Mouse (Mus musculus): ENCODE measurements around the gene Islr2. TPM values are rescaled to one million over a fixed set of nuclear protein-coding genes. Genes with fewer than 3 reads are reported as not detected.

The Islr2 gene
- polyA plus RNA-seq, 1 experiment from 2014 or later: 0.43 TPM

- H3K4me3 ChIP-seq (ENCODE audit: low read depth, low read length): peak overlapping the region; percentile 72
- 11% methylated on average over 25 of the region's 25 CpGs for WGBS
- ATAC-seq (replicated peaks; ENCODE audit: low FRiP score): peak; percentile 83
Measured at GRCm38 (mm10) chr9:58247064-58247759, 43.1 kb upstream of the Islr2 start.

GRCm38 (mm10) chr9:58246083-58246591 lies 42.0 kb upstream of the Islr2 start:
- Histone ChIP-seq H3K9me3 (ENCODE audit: control insufficient read depth, low read length) (no peaks in the 10 kb centered on the region), H3K4me2 (peak overlapping the region; percentile 89), H3K9ac (ENCODE audit: low read depth, low read length) (no peak overlapping the region), H3K4me1 (replicated peaks; ENCODE audit: control insufficient read depth, insufficient read depth, low read length) (peaks cover 56% of the 10 kb centered on the region), H3K27ac (ENCODE audit: low read depth, low read length) (no peak overlapping the region), H3K27me3 (replicated peaks; ENCODE audit: control insufficient read depth, insufficient read depth, low read length) (no peaks in the 10 kb centered on the region), H3K36me3 (ENCODE audit: control insufficient read depth, insufficient read depth, low read length) (peaks cover 4% of the 10 kb centered on the region; the same call in 1 of the 2 replicates), H3K4me3 (ENCODE audit: low read depth, low read length) (peak overlapping the region; percentile 72)
- WGBS: 28% methylated on average over 4 of the region's 4 CpGs
- ATAC-seq (replicated peaks; ENCODE audit: low FRiP score) (peak; percentile 56), DNase-seq (ENCODE audit: low spot score) (no peak)

More at GRCm38 (mm10) chr9:58247064-58247759, 43.1 kb upstream of the Islr2 start:
- Histone ChIP-seq H3K9ac (ENCODE audit: low read depth, low read length) (peak overlapping the region; percentile 66), H3K27me3 (replicated peaks; ENCODE audit: control insufficient read depth, insufficient read depth, low read length) (no peaks in the 10 kb centered on the region), H3K27ac (ENCODE audit: low read depth, low read length) (peak overlapping the region; percentile 79), H3K36me3 (ENCODE audit: control insufficient read depth, insufficient read depth, low read length) (peaks cover 4% of the 10 kb centered on the region; the same call in 1 of the 2 replicates), H3K4me1 (replicated peaks; ENCODE audit: control insufficient read depth, insufficient read depth, low read length) (peaks cover 46% of the 10 kb centered on the region), H3K4me2 (peak overlapping the region; percentile 89), H3K9me3 (ENCODE audit: control insufficient read depth, low read length) (no peaks in the 10 kb centered on the region)
- DNase-seq (ENCODE audit: low spot score): peak; percentile 78

GRCm38 (mm10) chr9:58243696-58244095 lies 39.6 kb upstream of the Islr2 start:
- no peak overlapping the region for H3K4me3 ChIP-seq (ENCODE audit: low read depth, low read length)
- no peaks in the 10 kb centered on the region for H3K27me3 ChIP-seq (replicated peaks; ENCODE audit: control insufficient read depth, insufficient read depth, low read length)
- H3K27ac ChIP-seq (ENCODE audit: low read depth, low read length): no peak overlapping the region
- H3K4me1 ChIP-seq (replicated peaks; ENCODE audit: control insufficient read depth, insufficient read depth, low read length): peaks cover 46% of the 10 kb centered on the region
- peaks cover 4% of the 10 kb centered on the region; the same call in 1 of the 2 replicates for H3K36me3 ChIP-seq (ENCODE audit: control insufficient read depth, insufficient read depth, low read length)
- H3K9me3 ChIP-seq (ENCODE audit: control insufficient read depth, low read length): no peaks in the 10 kb centered on the region
- ATAC-seq (replicated peaks; ENCODE audit: low FRiP score) (no peak), DNase-seq (ENCODE audit: low spot score) (no peak)
- H3K9ac ChIP-seq (ENCODE audit: low read depth, low read length): no peak overlapping the region
- WGBS: 81% methylated on average over 6 of the region's 6 CpGs
- no peak overlapping the region for H3K4me2 ChIP-seq

GRCm38 (mm10) chr9:58242696-58243095 lies 38.6 kb upstream of the Islr2 start:
- H3K4me2 ChIP-seq: no peak overlapping the region
- 74% methylated on average over 5 of the region's 5 CpGs for WGBS
- no peak overlapping the region for H3K9ac ChIP-seq (ENCODE audit: low read depth, low read length)
- no peak overlapping the region for H3K4me3 ChIP-seq (ENCODE audit: low read depth, low read length)
- peaks cover 4% of the 10 kb centered on the region; the same call in 1 of the 2 replicates for H3K36me3 ChIP-seq (ENCODE audit: control insufficient read depth, insufficient read depth, low read length)
- H3K27me3 ChIP-seq (replicated peaks; ENCODE audit: control insufficient read depth, insufficient read depth, low read length): no peaks in the 10 kb centered on the region
- DNase-seq (ENCODE audit: low spot score) (no peak), ATAC-seq (replicated peaks; ENCODE audit: low FRiP score) (no peak)
- peaks cover 42% of the 10 kb centered on the region for H3K4me1 ChIP-seq (replicated peaks; ENCODE audit: control insufficient read depth, insufficient read depth, low read length)
- H3K9me3 ChIP-seq (ENCODE audit: control insufficient read depth, low read length): no peaks in the 10 kb centered on the region
- no peak overlapping the region for H3K27ac ChIP-seq (ENCODE audit: low read depth, low read length)

- peaks cover 4% of the 10 kb centered on the region; the same call in 1 of the 2 replicates for H3K36me3 ChIP-seq (ENCODE audit: control insufficient read depth, insufficient read depth, low read length)
- no peak for DNase-seq (ENCODE audit: low spot score)
- peaks cover 36% of the 10 kb centered on the region for H3K4me1 ChIP-seq (replicated peaks; ENCODE audit: control insufficient read depth, insufficient read depth, low read length)
- H3K4me3 ChIP-seq (ENCODE audit: low read depth, low read length): no peak overlapping the region
- no peaks in the 10 kb centered on the region for H3K27me3 ChIP-seq (replicated peaks; ENCODE audit: control insufficient read depth, insufficient read depth, low read length)
- no peak overlapping the region for H3K9ac ChIP-seq (ENCODE audit: low read depth, low read length)
- no peak overlapping the region; the same call in 1 of the 2 replicates for H3K27ac ChIP-seq (ENCODE audit: low read depth, low read length)
- WGBS: 65% methylated on average over 9 of the region's 9 CpGs
- H3K4me2 ChIP-seq: no peak overlapping the region
- no peak for ATAC-seq (replicated peaks; ENCODE audit: low FRiP score)
- H3K9me3 ChIP-seq (ENCODE audit: control insufficient read depth, low read length): no peaks in the 10 kb centered on the region
Measured at GRCm38 (mm10) chr9:58241780-58242485, 37.8 kb upstream of the Islr2 start.

- 93% methylated on average over 28 of the region's 28 CpGs for WGBS
Measured at GRCm38 (mm10) chr9:58234502-58235015, 30.4 kb upstream of the Islr2 start.

GRCm38 (mm10) chr9:58232374-58232773 lies 28.3 kb upstream of the Islr2 start:
- Histone ChIP-seq H3K4me3 (ENCODE audit: low read depth, low read length) (no peak overlapping the region), H3K9ac (ENCODE audit: low read depth, low read length) (no peak overlapping the region), H3K27me3 (replicated peaks; ENCODE audit: control insufficient read depth, insufficient read depth, low read length) (no peaks in the 10 kb centered on the region), H3K36me3 (ENCODE audit: control insufficient read depth, insufficient read depth, low read length) (peaks cover 49% of the 10 kb centered on the region), H3K4me2 (no peak overlapping the region), H3K9me3 (ENCODE audit: control insufficient read depth, low read length) (no peaks in the 10 kb centered on the region), H3K4me1 (replicated peaks; ENCODE audit: control insufficient read depth, insufficient read depth, low read length) (no peaks in the 10 kb centered on the region; the same call in 1 of the 2 replicates), H3K27ac (ENCODE audit: low read depth, low read length) (0 out of 2 replicates have a peak overlapping the region, but pooled peaks have one; percentile 50)
- ATAC-seq (replicated peaks; ENCODE audit: low FRiP score): no peak; the same call in 1 of the 2 replicates
- 45% methylated on average over 5 of the region's 5 CpGs for WGBS
- DNase-seq (ENCODE audit: low spot score): no peak

More at GRCm38 (mm10) chr9:58234502-58235015, 30.4 kb upstream of the Islr2 start:
- Histone ChIP-seq H3K9me3 (ENCODE audit: control insufficient read depth, low read length) (no peaks in the 10 kb centered on the region), H3K27ac (ENCODE audit: low read depth, low read length) (no peak overlapping the region), H3K9ac (ENCODE audit: low read depth, low read length) (no peak overlapping the region), H3K36me3 (ENCODE audit: control insufficient read depth, insufficient read depth, low read length) (peaks cover 28% of the 10 kb centered on the region), H3K27me3 (replicated peaks; ENCODE audit: control insufficient read depth, insufficient read depth, low read length) (no peaks in the 10 kb centered on the region), H3K4me3 (ENCODE audit: low read depth, low read length) (no peak overlapping the region), H3K4me2 (no peak overlapping the region), H3K4me1 (replicated peaks; ENCODE audit: control insufficient read depth, insufficient read depth, low read length) (no peaks in the 10 kb centered on the region; the same call in 1 of the 2 replicates)
- ATAC-seq (replicated peaks; ENCODE audit: low FRiP score) (no peak), DNase-seq (ENCODE audit: low spot score) (no peak)

- Histone ChIP-seq H3K9me3 (ENCODE audit: control insufficient read depth, low read length) (no peaks in the 10 kb centered on the region), H3K9ac (ENCODE audit: low read depth, low read length) (no peak overlapping the region), H3K4me1 (replicated peaks; ENCODE audit: control insufficient read depth, insufficient read depth, low read length) (no peaks in the 10 kb centered on the region; the same call in 1 of the 2 replicates), H3K36me3 (ENCODE audit: control insufficient read depth, insufficient read depth, low read length) (peaks cover 49% of the 10 kb centered on the region), H3K4me3 (ENCODE audit: low read depth, low read length) (no peak overlapping the region), H3K27ac (ENCODE audit: low read depth, low read length) (no peak overlapping the region), H3K4me2 (no peak overlapping the region), H3K27me3 (replicated peaks; ENCODE audit: control insufficient read depth, insufficient read depth, low read length) (no peaks in the 10 kb centered on the region)
- 68% methylated on average over 6 of the region's 6 CpGs for WGBS
- no peak for DNase-seq (ENCODE audit: low spot score)
- no peak for ATAC-seq (replicated peaks; ENCODE audit: low FRiP score)
Measured at GRCm38 (mm10) chr9:58231746-58232145, 27.6 kb upstream of the Islr2 start.
